Mouse (Mus musculus): Measurements from ENCODE around the gene Grip2. TPM values are rescaled to one million over a fixed set of nuclear protein-coding genes. Genes with fewer than 3 reads are reported as not detected.

Gene Grip2
- polyA plus RNA-seq, 2 experiments, result 2.8 to 5.9 TPM

DNA sequence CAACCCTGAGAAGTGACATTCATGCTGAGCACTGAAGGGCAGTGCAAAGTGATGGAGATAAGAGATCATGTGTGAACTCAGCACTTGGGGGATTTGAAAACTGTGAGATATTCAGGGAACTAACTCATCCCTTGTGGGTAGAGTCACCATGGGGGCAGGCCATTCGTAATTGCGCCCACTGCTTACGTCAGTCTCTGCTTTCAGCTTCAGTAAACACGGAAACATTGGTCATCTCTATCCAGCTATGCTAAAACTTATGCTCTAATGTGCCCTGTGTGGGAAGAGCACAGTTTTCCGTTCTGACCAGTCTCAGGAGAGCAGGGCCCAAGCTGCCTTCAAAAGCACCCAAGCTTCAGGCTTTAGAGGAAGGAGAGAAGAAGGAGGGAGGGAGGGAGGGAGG lies 31.3 kb upstream of the Grip2 start:
- DNase-seq (ENCODE audit: low spot score), result no peak
- H3K36me3 ChIP-seq (ENCODE audit: control insufficient read depth, insufficient read depth, low read length), result no peaks in the 10 kb centered on the region
- no peaks in the 10 kb centered on the region for H3K27me3 ChIP-seq (ENCODE audit: control insufficient read depth, insufficient read depth, low read length)
- no peak overlapping the region for H3K4me3 ChIP-seq (replicated peaks; ENCODE audit: low read length)
- H3K4me1 ChIP-seq (ENCODE audit: control insufficient read depth, insufficient read depth, low read length), result no peaks in the 10 kb centered on the region
- WGBS, result 68% methylated on average over 5 of the region's 5 CpGs
- no peak for TF ChIP-seq POLR2A (IDR thresholded peaks at IDR 0.05; ENCODE audit: borderline replicate concordance, extremely low read depth, insufficient read depth, insufficient read length)
- H3K27ac ChIP-seq (replicated peaks; ENCODE audit: low read depth, low read length), result no peak overlapping the region
- ATAC-seq (ENCODE audit: low FRiP score, low read depth), result no peak
- no peaks in the 10 kb centered on the region for H3K9me3 ChIP-seq (ENCODE audit: control insufficient read depth, low read length)
- no peak overlapping the region for H3K9ac ChIP-seq (ENCODE audit: low read depth, low read length, severe bottlenecking)
- no peak overlapping the region for H3K4me2 ChIP-seq (replicated peaks; ENCODE audit: low read depth, low read length, severe bottlenecking)

DNA sequence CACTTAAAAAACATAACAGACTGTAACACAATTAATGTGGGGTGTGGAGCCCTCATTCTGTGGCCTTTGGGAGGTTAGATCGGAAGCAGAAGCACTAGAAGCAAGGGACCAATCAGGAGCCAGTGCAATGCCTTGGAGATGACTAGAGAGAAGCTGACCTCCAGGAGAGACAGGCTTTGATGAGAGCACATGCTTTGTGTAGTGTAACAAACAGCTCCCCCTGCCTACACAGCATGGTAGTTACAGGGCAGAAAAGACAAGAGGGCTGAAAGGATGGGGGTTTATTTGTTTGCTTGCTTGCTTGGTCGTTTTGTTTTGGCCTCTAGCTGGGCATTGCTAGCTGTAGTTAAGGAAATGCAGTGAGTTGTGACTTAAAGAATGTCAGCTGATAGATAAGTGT lies 25.5 kb upstream of the Grip2 start:
- Histone ChIP-seq H3K9me3 (ENCODE audit: control insufficient read depth, low read length) (no peaks in the 10 kb centered on the region), H3K9ac (ENCODE audit: low read depth, low read length, severe bottlenecking) (no peak overlapping the region), H3K4me1 (ENCODE audit: control insufficient read depth, insufficient read depth, low read length) (no peaks in the 10 kb centered on the region), H3K36me3 (ENCODE audit: control insufficient read depth, insufficient read depth, low read length) (no peaks in the 10 kb centered on the region), H3K4me2 (replicated peaks; ENCODE audit: low read depth, low read length, severe bottlenecking) (no peak overlapping the region), H3K4me3 (replicated peaks; ENCODE audit: low read length) (no peak overlapping the region), H3K27me3 (ENCODE audit: control insufficient read depth, insufficient read depth, low read length) (no peaks in the 10 kb centered on the region), H3K27ac (replicated peaks; ENCODE audit: low read depth, low read length) (no peak overlapping the region)
- peak; percentile 20 for DNase-seq (ENCODE audit: low spot score)
- ATAC-seq (ENCODE audit: low FRiP score, low read depth), result no peak
- WGBS, result 9% methylated on average over 2 of the region's 2 CpGs
- TF ChIP-seq POLR2A (IDR thresholded peaks at IDR 0.05; ENCODE audit: borderline replicate concordance, extremely low read depth, insufficient read depth, insufficient read length), result no peak

DNA sequence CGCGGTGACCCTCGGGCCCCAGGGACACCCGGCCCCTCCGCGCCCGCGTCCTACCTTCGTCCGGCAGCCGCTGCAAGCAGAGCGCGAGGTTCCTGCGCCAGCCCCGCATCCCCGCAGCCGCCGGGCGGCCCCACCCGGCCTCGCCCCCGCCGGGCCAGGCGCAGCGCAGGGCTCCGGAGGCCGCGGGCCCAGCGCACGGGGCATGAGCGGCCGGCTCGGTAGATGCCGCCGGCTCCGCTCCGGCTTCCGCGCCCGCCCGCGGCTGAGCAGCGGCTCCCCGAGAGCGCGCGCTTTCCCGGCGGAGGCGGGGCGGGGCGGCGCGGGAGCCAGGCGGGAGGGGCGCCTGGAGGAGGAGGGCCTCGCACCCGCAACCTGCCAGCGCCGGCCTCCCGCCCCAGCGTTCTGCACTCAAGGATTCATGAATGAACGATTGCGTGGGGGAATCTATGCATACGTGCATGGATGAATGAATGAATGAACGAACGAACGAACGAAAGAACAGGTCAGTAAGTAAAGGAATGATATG lies 16.6 kb upstream of the Grip2 start:
- WGBS, result 8% methylated on average over 45 of the region's 69 CpGs
- no peak for ATAC-seq (ENCODE audit: low FRiP score, low read depth)
- H3K4me3 ChIP-seq (replicated peaks; ENCODE audit: low read length), result peak overlapping the region; percentile 40
- H3K9me3 ChIP-seq (ENCODE audit: control insufficient read depth, low read length), result no peaks in the 10 kb centered on the region
- no peaks in the 10 kb centered on the region for H3K36me3 ChIP-seq (ENCODE audit: control insufficient read depth, insufficient read depth, low read length)
- peak overlapping the region; percentile 44; the same call in 1 of the 2 replicates for H3K9ac ChIP-seq (ENCODE audit: low read depth, low read length, severe bottlenecking)
- peaks cover 61% of the 10 kb centered on the region for H3K27me3 ChIP-seq (ENCODE audit: control insufficient read depth, insufficient read depth, low read length)
- DNase-seq (ENCODE audit: low spot score), result no peak
- peak overlapping the region; percentile 74 for H3K4me2 ChIP-seq (replicated peaks; ENCODE audit: low read depth, low read length, severe bottlenecking)
- no peak for TF ChIP-seq POLR2A (IDR thresholded peaks at IDR 0.05; ENCODE audit: borderline replicate concordance, extremely low read depth, insufficient read depth, insufficient read length)
- H3K27ac ChIP-seq (replicated peaks; ENCODE audit: low read depth, low read length), result no peak overlapping the region
- no peaks in the 10 kb centered on the region; the same call in 1 of the 2 replicates for H3K4me1 ChIP-seq (ENCODE audit: control insufficient read depth, insufficient read depth, low read length)

DNA sequence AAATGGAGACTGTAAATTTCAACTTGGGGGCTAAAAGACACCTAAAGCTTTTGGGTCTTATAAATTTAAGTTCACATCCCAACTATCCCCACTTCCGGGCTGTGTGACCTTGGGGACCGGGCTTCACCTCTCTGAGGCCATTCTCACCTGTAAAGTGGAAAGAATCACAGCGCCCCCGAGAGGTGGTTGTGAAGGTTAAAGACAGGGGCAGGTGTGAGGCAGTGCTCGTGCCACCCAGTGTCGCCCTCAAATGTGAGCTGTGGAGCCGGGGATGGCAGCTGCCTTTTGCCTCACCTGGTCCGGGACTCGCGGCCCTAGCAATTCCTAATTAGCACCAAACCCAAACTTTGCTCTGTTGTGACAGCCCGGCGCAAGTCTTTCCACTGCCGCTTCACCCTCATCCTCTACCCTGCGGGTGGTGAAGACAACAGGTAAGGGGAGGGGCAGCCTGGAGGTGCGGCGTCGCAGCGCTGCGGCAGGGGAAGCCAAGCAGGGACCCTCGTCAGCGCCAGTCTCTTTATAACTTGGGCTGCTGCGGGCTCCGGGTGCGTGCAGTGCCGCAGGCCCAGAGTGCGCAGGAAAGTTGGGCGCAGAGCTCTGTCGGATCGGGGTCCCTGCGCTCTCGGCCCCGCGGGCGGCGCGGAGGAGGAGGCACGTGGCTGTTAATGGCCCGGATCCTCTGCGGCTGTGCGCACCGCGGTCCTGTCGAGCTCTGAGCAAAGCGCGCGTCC lies 16.0 kb upstream of the Grip2 start:
- 4% methylated on average over 31 of the region's 46 CpGs for WGBS
- H3K9me3 ChIP-seq (ENCODE audit: control insufficient read depth, low read length), result no peaks in the 10 kb centered on the region
- DNase-seq (ENCODE audit: low spot score) (no peak), ATAC-seq (ENCODE audit: low FRiP score, low read depth) (no peak)
- peaks cover 61% of the 10 kb centered on the region for H3K27me3 ChIP-seq (ENCODE audit: control insufficient read depth, insufficient read depth, low read length)
- no peaks in the 10 kb centered on the region; the same call in 1 of the 2 replicates for H3K4me1 ChIP-seq (ENCODE audit: control insufficient read depth, insufficient read depth, low read length)
- peak overlapping the region; percentile 40 for H3K4me3 ChIP-seq (replicated peaks; ENCODE audit: low read length)
- H3K4me2 ChIP-seq (replicated peaks; ENCODE audit: low read depth, low read length, severe bottlenecking), result peak overlapping the region; percentile 74
- H3K27ac ChIP-seq (replicated peaks; ENCODE audit: low read depth, low read length), result no peak overlapping the region
- H3K36me3 ChIP-seq (ENCODE audit: control insufficient read depth, insufficient read depth, low read length), result no peaks in the 10 kb centered on the region
- H3K9ac ChIP-seq (ENCODE audit: low read depth, low read length, severe bottlenecking), result peak overlapping the region; percentile 44; the same call in 1 of the 2 replicates
- no peak for TF ChIP-seq POLR2A (IDR thresholded peaks at IDR 0.05; ENCODE audit: borderline replicate concordance, extremely low read depth, insufficient read depth, insufficient read length)

DNA sequence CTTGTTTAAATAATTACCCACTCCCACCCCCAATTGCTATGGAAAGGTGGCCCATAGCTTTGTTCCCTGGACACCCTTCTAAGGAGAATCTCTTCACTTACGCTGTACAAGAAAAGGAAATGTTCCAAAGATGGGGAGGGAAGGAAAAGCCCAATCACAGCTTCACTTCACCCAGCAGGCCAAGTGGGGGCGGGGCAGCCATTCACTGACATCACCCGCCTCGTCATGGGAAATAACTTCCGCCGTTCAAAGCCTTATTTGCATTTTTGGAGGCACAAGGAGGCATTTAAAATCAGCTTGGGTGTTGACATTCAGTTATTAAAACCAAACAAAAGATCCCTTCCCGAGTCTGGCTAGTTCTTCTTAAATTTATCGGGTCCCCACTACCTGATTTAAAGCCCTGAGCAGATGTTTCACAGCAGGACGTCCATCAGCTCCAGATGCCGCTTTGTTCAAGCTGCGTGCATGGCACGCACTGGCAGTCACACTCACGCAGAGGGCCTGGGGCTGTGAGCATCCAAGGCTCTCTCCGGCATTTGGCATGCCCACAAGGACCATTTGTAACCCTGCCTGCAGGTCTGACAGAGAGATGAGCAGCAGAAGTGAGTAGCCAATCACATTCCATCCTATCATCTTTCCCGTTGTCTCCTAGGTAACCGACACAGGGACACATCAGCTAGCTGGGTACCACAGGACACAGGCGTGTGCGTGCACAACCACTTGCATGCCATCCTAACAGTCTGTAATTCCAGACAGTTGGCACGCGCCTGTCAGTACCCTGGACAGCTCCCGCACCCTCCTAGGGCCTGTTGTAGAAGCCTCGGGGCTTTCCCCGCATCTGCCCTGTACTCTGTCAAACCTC lies 12.2 kb upstream of the Grip2 start:
- Histone ChIP-seq H3K27ac (replicated peaks; ENCODE audit: low read depth, low read length) (no peak overlapping the region), H3K4me1 (ENCODE audit: control insufficient read depth, insufficient read depth, low read length) (no peaks in the 10 kb centered on the region; the same call in 1 of the 2 replicates), H3K27me3 (ENCODE audit: control insufficient read depth, insufficient read depth, low read length) (peaks cover 48% of the 10 kb centered on the region), H3K36me3 (ENCODE audit: control insufficient read depth, insufficient read depth, low read length) (no peaks in the 10 kb centered on the region), H3K4me3 (replicated peaks; ENCODE audit: low read length) (no peak overlapping the region), H3K9ac (ENCODE audit: low read depth, low read length, severe bottlenecking) (no peak overlapping the region), H3K4me2 (replicated peaks; ENCODE audit: low read depth, low read length, severe bottlenecking) (no peak overlapping the region), H3K9me3 (ENCODE audit: control insufficient read depth, low read length) (no peaks in the 10 kb centered on the region)
- no peak for TF ChIP-seq POLR2A (IDR thresholded peaks at IDR 0.05; ENCODE audit: borderline replicate concordance, extremely low read depth, insufficient read depth, insufficient read length)
- 8% methylated on average over 23 of the region's 23 CpGs for WGBS
- ATAC-seq (ENCODE audit: low FRiP score, low read depth) (no peak), DNase-seq (ENCODE audit: low spot score) (peak; percentile 78)
